Mouse (Mus musculus) kidney, adult 2 months (tissue): Measurements from ENCODE around the gene Olfr284.

ENCODE experiments used
- CTCF ChIP-seq: fragments of 200-500 bp; conservative IDR thresholded peaks from 2 replicates; pipeline ENCODE4 v1.5.1; 2011; ENCODE audit warnings: low read depth, mild to moderate bottlenecking, control low read depth, low read length, moderate library complexity, mixed read lengths; ENCODE audit not compliant: insufficient read depth, insufficient read length
- POLR2A ChIP-seq: fragments of 200-500 bp; IDR thresholded peaks from one replicate; pipeline ENCODE4 v1.6.1; 2011; ENCODE audit warnings: low read depth, low read length, control low read depth

- TF ChIP-seq POLR2A (no peak), CTCF (peak; percentile 80)
Measured at GRCm38 (mm10) chr15:98389796-98390195, 49.0 kb upstream of the Olfr284 start.
